Mouse (Mus musculus) testis, postnatal 10 days (tissue): ENCODE results near the gene Dbp.

ENCODE experiments used
- DNase-seq: peaks from one replicate; pipeline ENCODE4 v3.0.0; 2021; ENCODE audit warnings: low spot score

Dbp gene

GRCm38 (mm10) chr7:45695098-45695497 is 9.8 kb upstream of the Dbp start:
- DNase-seq = no peak

GRCm38 (mm10) chr7:45697894-45698293 is 7.0 kb upstream of the Dbp start:
- no peak for DNase-seq

GRCm38 (mm10) chr7:45699523-45700141 is 5.3 kb upstream of the Dbp start, which contains the start of gene Car11:
Gene Car11 (plus strand): TSS chr7:45699843.
- DNase-seq = peak; percentile 69

GRCm38 (mm10) chr7:45700301-45701015 is 4.4 kb upstream of the Dbp start:
- peak; percentile 81 for DNase-seq

GRCm38 (mm10) chr7:45701072-45701471 is 3.8 kb upstream of the Dbp start:
- DNase-seq = peak; percentile 60

- DNase-seq = peak; percentile 45
These were observed 3.3 kb upstream of the Dbp start for GRCm38 (mm10) chr7:45701607-45702006.

GRCm38 (mm10) chr7:45702316-45702715 is 2.6 kb upstream of the Dbp start:
- DNase-seq = peak; percentile 46

GRCm38 (mm10) chr7:45702809-45703520 is 1.9 kb upstream of the Dbp start:
- DNase-seq = peak; percentile 47

GRCm38 (mm10) chr7:45703521-45704033 is 1.3 kb upstream of the Dbp start:
- DNase-seq = peak; percentile 56

- DNase-seq = peak; percentile 73
These were observed 785 bp upstream of the Dbp start for GRCm38 (mm10) chr7:45704046-45704559.

- DNase-seq = peak; percentile 74
These were observed 566 bp downstream of the Dbp start for GRCm38 (mm10) chr7:45705443-45705864.

- DNase-seq = peak; percentile 93
These were observed 989 bp downstream of the Dbp start for GRCm38 (mm10) chr7:45705873-45706281.

- DNase-seq = peak; percentile 96
These were observed 1.9 kb downstream of the Dbp start for GRCm38 (mm10) chr7:45706721-45707241.

GRCm38 (mm10) chr7:45707375-45707967 is 2.6 kb downstream of the Dbp start:
- DNase-seq = peak; percentile 98

GRCm38 (mm10) chr7:45708221-45708761 is 3.4 kb downstream of the Dbp start:
- DNase-seq = no peak

- no peak for DNase-seq
These were observed 4.1 kb downstream of the Dbp start for GRCm38 (mm10) chr7:45709036-45709435.

- DNase-seq = no peak
These were observed 4.9 kb downstream of the Dbp start for GRCm38 (mm10) chr7:45709677-45710355.

- DNase-seq = no peak
These were observed 5.7 kb downstream of the Dbp start for GRCm38 (mm10) chr7:45710477-45711191.

- no peak for DNase-seq
These were observed 6.6 kb downstream of the Dbp start for GRCm38 (mm10) chr7:45711316-45712021.
